Mouse (Mus musculus) urinary bladder, postnatal 10 days (tissue): ENCODE measurements around the gene Ccdc92b.
"Not testable (repeated sequence)": the region's sequence is repeated elsewhere in the genome, so short reads cannot be mapped to it uniquely, and the experiment has no call there.

Experiments
- DNase-seq: peaks from one replicate; pipeline ENCODE4 v3.0.0; 2022; ENCODE audit warnings: low spot score

Ccdc92b gene

DNA sequence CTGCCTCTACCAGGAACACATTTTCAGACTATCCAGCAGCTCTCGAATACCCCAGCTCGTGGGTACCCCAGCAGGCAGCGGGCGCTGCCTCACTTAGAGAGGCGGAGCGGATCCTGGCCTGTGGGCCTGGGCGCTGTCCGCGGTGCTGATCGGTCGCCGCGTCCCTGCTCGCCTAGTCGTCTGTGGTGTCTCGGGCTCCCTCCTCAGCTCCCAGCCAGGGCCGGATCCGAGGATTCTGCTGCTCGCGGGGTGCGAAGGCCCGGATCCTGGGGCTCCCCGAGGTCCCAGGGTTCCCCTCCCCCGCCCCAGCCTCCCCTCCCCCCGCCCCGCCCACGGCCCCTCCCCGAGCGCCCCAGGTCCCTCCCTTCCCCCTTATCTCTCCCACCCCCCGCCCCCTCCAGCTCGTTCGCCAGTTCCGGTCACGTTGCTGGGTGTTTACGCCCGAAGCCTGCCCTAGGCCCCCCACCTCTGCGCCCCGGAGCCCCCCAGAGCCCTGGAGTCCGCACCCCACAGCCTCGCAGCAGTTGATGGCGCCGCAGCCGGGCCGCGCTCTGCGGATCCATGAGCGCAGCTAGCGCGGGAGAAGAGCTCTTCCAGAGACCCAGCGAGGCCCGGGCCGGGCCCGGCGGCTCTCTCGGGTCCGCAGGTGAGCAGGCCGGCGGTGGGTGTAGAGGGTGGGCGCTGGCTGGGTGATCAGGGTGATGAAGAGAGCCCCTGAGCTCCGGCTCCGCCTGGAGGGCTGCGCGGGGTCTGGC lies at the start of gene Ccdc92b:
Gene Ccdc92b (plus strand): TSS at position 405 of the 755 bp plus-strand sequence.
- peak; percentile 47 for DNase-seq

DNA sequence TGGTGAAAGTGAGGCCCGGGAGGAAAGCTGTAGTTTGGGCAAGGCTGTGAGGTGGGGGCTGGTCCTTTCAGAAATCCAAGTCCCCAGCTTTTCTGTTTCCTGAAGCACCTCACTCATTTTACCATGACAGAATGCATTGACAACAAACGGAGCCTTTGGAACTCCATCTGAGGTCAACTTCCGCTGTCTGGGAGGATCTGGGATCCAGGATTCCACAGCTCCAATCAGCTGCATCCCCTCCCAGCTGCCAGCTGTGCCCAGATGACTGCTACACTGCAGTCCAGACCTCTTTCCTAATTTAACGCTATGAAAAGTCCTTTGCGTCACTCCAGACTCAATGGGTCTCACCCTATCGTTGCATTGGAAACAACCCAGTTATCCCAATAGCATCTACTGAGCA lies 49.7 kb upstream of the Ccdc92b start:
- no peak for DNase-seq

DNA sequence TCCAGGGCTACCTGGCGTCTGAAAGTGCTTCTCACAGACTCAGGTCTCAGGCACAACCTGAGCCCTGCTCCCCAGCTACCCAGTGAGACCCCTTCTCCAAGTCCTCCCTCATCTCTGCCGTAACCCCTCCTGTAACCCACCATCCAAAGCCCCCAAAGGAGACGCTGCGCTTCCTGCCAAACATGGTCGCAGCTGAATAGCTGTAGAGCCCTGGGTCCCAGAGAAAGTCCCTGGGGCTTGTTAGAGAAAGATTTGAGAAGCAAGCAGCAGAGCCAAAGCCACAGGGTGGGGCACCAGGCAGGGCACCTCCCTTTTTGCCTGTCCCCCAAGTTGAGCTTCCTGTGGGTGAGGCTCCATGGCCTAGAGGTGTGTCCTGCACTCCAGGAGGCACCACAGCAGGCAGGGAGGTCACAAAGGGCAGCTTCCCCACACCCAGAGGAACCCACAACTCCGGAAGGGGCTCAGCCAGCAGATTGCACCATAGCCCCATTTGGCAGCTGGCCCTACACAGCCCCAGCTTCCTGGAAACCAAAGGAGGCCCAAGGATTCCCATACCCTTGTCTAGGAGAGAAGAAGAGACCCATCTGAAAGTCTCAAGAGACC lies 46.8 kb upstream of the Ccdc92b start:
- DNase-seq, result no peak

DNA sequence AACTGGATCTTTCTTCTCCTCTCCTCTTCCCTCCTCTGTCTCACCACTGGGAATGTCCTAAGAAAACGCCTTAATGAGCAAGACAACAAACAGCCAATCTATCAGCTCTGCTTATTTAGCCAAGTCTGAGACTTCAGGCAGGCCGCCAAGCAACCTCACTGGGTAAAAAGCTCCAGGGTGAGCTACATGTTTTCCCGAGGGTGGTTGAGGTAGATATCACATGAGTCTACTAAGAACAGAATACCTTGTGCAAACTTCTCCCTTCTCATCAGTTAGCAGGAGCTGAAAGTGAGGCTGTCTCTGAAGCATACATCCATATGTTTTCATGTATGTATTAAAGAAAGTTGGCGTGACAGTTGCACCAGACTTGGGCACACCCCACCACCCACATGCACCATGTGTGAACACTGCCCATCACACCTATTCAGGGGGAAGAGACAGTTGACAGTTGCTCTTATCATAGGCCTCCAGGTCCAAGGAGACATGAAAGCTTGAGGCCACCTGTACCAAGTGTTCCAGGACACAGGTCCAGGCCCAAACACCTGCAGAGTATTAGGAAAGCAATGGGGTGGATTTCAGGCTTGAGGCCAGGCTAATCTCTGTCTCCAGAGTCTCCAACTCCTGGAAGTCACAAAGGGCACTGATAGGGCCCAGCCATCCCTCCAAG lies 44.5 kb upstream of the Ccdc92b start:
- DNase-seq, result no peak

DNA sequence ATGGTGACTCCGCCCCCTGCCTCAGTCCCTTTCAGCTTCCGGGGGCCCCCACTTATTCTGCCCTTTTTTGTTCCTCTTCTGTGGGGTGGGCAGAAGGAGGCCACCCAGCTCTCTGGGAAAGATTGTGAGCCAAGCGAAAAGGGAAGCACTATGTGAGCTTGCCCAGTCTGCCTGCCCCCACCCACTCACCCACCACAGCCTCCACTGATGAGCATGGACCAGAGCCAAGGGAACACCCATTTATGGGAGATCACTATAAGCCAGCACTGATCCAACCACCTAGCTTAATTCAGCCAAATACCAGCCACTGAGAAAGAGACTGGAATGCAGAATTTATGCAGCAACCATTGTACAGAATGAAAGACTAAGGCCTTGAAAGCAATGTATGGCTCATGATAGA lies 43.5 kb upstream of the Ccdc92b start:
- no peak for DNase-seq

DNA sequence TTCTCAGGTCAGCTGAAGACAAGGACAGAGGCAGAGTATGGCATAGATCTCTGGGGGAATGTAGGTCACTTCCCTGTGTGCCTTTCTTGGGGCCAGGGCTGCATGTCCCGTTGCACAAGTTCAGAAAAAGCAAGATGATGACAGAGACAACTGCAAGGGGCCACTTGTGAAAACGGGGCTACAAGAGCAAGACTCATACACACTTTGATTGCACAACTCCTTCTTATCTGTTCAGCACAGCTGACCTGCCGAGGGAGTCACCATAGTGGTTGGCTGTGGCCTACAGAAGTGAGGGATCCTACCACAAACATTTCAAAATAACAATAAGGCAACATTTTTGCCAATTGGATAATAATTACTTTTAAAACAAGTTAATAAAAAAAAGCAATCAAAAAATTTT lies 42.3 kb upstream of the Ccdc92b start:
- no peak for DNase-seq

DNA sequence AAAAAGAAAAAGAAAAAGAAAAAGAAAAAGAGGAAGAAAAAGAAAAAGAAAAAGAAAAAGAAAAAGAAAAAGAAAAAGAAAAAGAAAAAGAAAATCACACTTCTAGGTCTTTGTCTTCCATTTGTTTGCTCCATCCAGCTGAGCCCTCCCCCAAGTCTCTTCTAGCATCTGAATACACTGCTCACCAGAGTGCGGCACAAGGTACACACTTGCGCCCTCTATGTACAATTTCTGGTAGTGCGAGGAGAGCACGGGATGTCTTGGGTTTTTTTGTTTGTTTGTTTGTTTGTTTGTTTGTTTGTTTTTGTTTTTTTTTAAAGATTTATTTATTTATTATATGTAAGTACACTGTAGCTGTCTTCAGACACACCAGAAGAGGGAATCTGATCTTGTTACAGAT lies 38.1 kb upstream of the Ccdc92b start:
- DNase-seq, result not testable (repeated sequence)

DNA sequence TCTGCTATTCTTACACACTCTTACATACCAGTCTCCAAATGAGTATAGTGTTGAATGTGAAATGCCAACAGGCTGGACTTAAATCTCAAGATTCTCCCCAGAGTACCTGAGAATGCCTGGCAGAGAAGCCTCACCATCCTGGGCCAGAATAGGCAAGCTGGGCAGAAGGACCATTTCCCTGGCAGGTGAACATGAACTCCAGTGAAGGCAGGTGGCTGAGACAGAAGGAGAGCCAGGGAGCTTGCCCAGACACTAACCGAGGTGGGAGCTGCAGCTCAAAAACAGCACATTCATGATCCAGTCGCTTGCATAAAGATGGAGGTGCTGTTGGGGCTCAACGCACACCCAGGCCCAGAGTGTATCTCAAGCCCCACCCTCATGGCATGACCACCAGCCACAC lies 36.9 kb upstream of the Ccdc92b start:
- DNase-seq, result no peak

DNA sequence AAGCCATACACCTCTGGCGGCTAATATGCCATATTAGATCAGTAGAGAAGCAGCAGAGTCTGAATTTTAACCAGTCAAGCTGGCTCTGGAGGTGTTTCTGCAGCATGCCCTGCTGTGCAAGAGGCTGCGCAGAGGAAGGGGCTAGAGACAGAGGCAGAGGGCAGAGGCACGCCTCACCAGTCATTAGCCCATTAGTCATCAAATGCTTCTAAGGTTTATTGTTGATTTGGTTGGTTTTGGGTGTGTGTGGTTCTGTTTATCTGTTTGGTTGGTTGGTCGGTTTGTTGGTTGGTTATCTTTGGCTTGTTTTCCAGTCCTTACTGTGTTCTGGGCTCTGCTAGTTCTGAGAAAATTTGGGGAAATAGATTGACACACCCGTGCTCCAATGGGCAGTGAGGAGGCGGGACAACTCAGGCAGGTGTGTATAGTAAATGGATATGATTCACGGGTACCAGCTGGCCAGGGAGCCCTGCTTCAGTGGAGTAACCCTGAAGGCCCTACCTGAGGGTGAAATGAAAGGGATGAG lies 35.5 kb upstream of the Ccdc92b start:
- no peak for DNase-seq

DNA sequence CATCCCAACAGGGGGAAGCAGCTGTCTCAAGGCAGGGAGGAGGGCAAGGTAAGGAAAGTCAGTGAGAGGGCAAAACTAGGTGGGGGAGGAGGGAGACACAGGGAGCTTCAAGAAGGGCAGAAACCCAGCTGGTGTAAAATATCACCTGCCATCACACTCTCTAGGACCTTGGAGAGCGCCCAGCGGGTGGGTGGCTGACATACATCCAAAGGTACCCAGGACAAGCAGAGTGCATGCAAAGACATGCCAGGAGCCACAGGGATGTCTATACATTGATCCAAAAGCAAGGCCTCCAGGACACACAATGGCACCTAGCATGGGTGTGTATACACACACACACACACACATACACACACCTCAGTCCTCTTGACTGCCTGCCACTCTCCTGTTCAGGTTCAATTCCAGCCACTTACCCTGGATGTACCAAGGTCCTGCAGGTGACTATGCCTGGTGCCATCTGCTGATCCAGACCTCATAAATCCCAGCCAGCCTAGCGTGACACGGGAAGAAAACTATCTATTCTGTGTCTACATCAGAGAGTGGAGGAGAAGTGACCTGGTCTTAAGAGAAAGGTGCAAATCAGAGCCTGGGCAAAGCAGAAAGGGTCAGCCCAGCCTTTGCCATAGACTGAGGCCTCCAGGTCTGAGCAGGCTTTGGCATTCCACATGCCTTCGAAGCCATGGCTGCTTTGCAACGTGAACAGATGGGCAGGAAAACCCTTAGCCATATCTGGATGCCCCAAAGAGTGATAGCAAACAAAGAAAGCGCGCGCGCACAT lies 34.3 kb upstream of the Ccdc92b start:
- no peak for DNase-seq

DNA sequence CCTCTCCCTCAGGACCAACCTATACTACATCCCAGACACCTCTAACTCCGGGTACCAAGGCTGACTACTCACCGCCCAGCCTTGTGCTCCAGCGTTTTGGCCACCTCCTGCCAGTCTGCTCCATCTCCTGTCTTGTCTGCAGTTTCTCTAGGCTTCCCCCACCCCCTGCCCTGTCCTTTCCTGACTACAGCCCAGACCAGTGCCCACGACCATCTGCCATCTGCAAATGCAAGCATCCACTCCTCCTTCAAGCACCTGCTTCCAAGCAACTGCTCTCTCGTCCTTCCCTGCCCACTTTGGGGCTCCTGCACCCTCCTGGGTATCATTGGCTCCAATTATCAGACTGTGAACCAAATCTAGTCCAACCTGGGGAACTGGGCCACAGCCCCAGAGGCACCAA lies 33.0 kb upstream of the Ccdc92b start:
- no peak for DNase-seq

DNA sequence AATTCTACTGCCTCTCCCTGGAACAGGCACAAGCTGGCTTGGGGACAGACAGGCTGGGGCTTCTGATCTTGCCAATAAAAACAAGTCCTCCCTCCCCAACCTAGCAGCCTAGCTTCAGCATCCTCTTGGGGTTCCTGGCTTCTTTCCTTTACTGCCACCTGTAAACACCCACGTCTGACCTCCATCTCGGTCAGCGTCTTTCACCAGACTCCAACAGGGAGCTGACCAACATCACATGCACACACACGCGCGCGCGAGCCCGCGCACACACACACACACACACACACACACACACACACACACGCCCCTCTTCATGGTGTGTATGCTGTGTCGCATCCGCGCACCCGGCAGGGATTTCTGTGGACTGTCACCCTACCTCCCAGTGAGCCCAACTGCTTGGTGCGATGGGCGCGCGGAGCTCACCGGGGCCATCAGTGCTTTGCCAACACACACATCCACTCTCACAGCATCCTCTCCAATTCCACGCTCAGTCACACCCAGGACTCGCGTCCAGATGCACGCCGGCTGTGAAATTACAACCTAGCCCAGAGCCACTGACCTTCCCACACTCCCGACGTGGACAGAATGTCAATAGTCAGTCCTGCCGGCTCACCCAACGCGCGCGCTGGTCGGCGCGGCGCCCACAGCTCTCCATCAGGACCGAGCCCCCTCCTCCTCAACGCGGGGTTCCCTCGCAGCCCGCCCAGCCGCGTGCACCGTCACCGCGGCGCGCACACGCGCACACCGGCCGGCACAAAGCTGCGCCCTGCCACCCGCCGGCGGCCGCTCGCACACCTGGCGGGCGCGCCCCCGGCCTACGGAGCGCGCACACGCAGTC lies 29.8 kb upstream of the Ccdc92b start:
- DNase-seq, result no peak

DNA sequence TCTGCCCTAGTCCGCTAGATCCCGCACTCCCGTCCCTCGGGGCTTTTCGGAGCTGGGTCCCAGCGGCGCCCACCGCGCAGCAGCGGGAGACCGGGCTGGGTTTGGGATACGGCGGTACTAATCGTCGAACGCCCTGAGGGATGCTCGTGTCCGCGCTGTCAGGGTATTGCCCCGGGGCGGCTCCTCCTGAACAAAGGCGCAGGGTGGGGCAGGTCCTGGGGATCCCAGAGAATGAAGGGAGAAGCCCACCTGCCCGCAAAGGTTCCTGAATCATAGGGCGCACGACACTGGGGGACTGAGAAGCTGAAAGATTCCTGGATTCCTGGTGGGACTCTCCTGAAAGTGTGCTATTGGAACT lies 29.2 kb upstream of the Ccdc92b start:
- DNase-seq, result no peak

DNA sequence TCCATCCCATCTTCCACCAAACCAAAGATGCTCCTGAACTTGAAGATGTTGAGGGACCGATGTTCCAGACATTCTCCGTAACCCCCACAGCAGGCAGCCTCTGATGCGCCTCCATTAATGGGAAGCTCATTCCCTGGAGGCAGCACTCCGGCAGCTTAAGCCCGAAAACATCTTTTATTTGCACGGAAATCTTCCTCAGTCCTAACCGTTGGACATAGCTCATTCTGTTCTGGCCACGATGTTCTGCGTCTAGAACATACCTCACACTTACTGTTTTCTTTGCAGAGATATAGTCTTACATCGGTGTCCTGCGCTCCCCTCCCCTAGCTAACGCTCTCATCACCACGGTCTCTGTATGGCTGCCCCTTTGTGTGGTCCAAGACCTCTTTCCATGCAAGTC lies 28.7 kb upstream of the Ccdc92b start:
- DNase-seq, result no peak

DNA sequence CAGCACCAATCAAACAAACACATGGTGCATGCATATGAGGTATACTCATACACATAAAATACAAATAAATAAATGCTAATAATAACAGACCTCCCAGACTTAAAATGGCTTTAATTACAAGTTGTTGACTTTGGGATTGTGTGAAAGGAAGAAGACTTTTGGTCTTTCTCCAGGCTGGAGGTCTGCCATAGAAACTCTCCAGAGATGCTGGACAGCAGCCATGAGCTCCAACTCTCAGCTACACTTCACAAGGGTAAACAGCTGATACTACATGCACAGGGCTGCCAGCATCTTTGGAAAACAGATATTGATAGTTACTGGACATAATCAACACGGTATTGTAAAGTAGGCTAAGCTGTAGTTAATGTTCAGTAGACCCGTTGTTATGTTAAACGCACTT lies 27.2 kb upstream of the Ccdc92b start:
- no peak for DNase-seq

DNA sequence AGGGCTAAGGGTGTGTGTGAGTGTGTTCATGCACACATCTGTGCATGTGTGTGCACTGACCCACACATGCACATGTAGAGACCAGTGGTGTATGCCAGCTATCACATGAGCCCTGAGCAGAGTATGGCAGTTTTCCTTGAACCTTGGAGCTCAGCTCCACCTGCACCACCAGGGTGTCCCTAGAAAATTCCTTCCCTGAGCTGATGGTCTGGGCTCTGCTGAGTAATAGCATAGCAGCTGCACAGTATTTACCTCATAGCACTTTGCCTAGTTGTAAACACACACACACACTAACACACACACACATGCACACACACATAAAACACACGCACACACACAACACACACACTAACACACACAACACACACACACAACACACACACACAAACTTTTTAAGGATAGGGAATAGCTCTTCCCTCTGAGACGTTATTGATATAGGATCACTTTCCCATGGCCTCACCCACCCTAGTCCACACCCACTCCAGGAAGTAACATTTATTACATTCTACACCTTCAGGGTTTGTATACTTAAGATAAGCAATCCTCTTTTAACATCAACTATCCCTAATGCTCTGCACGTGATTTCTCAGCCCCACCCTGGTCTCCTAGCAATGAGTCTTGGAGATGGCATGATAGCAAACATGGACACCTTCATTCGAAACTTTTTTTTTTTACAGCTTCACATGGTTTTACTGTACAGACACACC lies 22.0 kb upstream of the Ccdc92b start:
- DNase-seq, result no peak

DNA sequence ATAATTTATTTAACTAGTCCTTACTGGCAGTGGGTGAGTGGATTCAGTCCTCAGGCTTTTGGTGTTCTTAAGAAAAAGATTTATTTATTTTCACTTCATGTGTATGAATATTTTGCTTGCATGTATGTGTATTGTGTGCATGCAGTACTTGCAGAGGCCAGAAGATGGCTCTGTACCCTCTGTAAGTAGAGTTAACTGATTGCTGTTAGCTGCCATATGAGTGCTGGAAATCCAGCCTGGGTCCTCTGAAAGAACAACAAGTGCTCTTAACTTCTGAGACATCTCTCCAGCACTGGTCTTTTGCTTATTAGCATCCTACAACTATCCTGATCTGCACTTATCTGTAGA lies 21.4 kb upstream of the Ccdc92b start:
- DNase-seq, result no peak

DNA sequence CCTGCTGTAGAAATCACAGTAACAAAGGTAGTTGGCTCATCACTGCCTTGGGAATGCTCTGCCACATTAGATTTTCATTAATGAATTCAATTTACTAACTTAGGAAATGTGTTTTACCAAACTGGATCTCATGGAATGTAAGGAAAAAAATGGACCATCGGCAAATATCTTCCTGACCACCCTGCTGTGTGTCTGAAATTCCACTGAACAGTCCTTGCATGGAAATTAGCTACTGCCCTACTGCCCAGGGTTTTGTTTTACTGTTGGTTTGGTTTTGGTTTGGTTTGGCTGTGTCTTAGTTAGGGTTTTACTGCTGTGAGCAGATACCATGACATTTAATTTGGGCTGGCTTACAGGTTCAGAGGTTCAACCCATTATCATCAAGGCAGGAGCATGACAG lies 17.1 kb upstream of the Ccdc92b start:
- no peak for DNase-seq

DNA sequence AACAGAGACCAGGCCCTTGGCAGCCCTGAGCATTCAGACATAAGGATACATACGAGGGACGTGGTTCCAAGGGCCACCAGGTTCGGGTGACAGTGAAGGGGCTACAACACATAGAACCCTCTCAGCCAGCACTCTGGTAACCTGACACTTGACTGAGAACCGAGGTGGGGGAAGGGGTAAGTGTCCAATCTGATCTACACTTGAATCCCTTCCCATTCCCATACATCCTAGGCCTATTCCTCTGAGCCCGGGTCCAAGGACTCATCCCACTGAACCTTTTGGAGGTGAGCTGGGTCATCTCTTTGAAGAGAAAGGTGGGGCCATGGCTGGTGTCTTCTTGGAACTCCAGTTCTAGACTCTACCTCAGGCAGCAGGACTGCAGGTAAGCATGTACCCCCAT lies 9.3 kb upstream of the Ccdc92b start:
- no peak for DNase-seq

DNA sequence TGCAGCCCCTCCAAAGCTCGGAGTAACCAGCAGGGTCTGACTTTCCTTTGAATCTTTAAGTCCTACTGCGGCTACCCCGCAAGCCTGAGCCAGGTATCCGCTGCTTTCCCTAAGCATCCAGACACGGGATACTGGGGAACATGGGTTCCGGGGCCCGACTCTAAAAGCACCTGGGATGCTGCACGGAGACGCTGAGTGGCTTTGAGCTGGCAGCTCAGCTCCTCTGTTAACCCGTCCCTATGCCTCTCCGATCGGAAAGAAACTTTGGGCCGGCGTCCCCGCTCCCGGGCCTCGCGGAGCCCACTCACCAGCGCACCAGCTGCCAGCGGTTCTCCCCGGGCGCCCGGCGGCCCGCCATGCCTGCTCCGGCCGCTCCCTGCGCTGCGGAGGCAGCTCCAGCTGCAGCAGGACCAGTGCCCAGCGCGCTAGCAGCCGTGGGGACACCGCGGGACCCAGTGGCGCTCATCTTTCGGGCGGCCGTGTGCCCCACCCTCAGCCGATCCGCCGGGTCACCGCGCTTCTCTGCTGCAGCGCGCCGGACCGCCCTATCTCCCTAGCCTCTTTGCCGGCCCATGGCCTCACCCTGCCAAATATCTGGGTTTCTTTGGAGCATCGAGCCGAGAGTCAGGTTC lies 8.7 kb upstream of the Ccdc92b start, which contains the start of gene Rap1gap2:
Gene Rap1gap2 (minus strand): TSS at position 371 of the 632 bp plus-strand sequence.
- no peak for DNase-seq
